In genomic region chr11:103356938-103357670, GRCm38 (mm10) we compare ENCODE assay signal across 24 mouse cellular contexts. TPM values are rescaled to one million over a fixed set of nuclear protein-coding genes. Genes with fewer than 3 reads are reported as not detected.
DNase-seq lines count a peak whose midpoint lies in the region; ATAC-seq and TF ChIP-seq lines count a peak whose summit lies in the region.
"Had no signal": no experiment of that assay in that cellular context is flagged by ENCODE, and none has a peak within 500 bp of the region (broad histone marks: within the 10 kb centered on the region; RNA-seq: fewer than 3 reads in every experiment).

No protein-coding gene starts in this region.

- no peak for ATAC-seq in megakaryocyte, adult 5-6 weeks (ENCODE audit: poor library complexity, severe bottlenecking)
- ATAC-seq in intestine, postnatal 0 days, result no peak
- ATAC-seq: forebrain, embryonic 15.5 days; inflammation-experienced regulatory T-cells, adult 6 months; lung, postnatal 0 days had no signal

- peak overlapping the region; percentile 82 for H3K27ac ChIP-seq in intestine, postnatal 0 days (ENCODE audit: low read depth, low read length)
- H3K27ac ChIP-seq in heart, embryonic 10.5 days, result no peak overlapping the region
- H3K27ac ChIP-seq: embryonic facial prominence, embryonic 15.5 days; forebrain, embryonic 15.5 days; hindbrain, embryonic 14.5 days; liver, embryonic 15.5 days; macrophage; neural tube, embryonic 15.5 days had no signal

- peaks cover 69% of the 10 kb centered on the region for H3K27me3 ChIP-seq in megakaryocyte, embryonic 14.5 days (replicated peaks)
- H3K27me3 ChIP-seq in intestine, postnatal 0 days (replicated peaks; ENCODE audit: control insufficient read depth, insufficient read depth, low read length), result peaks cover 2% of the 10 kb centered on the region; the same call in 1 of the 2 replicates
- H3K27me3 ChIP-seq in heart, embryonic 10.5 days (ENCODE audit: insufficient read depth, poor library complexity, severe bottlenecking), result peaks cover 66% of the 10 kb centered on the region

- no peak for TF ChIP-seq CTCF in intestine, postnatal 0 days (IDR thresholded peaks at IDR 0.05; ENCODE audit: low read depth)

- DNase-seq in heart, adult 11 months, result peak; percentile 91
- DNase-seq in heart, adult 18-20 months, result no peak
- no peak for DNase-seq in frontal cortex, postnatal 36 days (ENCODE audit: low spot score in 2 of 2)
- no peak for DNase-seq in heart, embryonic 10.5 days (ENCODE audit: low spot score)
- no peak for DNase-seq in embryo, embryonic 9.5 days (ENCODE audit: extremely low spot score)
- DNase-seq: adrenal gland, adult 2 months; cerebellum, adult 18-20 months; cerebellum, postnatal 14 days; gastrocnemius, postnatal 25 days; heart, postnatal 4 days; spleen, adult 18-20 months; thymus, postnatal 25 days had no signal

- no peak overlapping the region for H3K9ac ChIP-seq in intestine, postnatal 0 days (ENCODE audit: low read depth, low read length)
- H3K9ac ChIP-seq: embryonic facial prominence, embryonic 15.5 days; forebrain, embryonic 15.5 days; hindbrain, embryonic 14.5 days; liver, embryonic 15.5 days; neural tube, embryonic 15.5 days had no signal

- 54% methylated on average over 16 of the region's 16 CpGs for WGBS in intestine, postnatal 0 days
- WGBS in heart, embryonic 10.5 days, result 72% methylated on average over 16 of the region's 16 CpGs

- peaks cover 12% of the 10 kb centered on the region for H3K9me3 ChIP-seq in megakaryocyte, embryonic 14.5 days
- no peaks in the 10 kb centered on the region for H3K9me3 ChIP-seq in intestine, postnatal 0 days (ENCODE audit: control insufficient read depth)
- H3K9me3 ChIP-seq in heart, embryonic 10.5 days, result peaks cover 8% of the 10 kb centered on the region; the same call in 1 of the 2 replicates
- H3K9me3 ChIP-seq: embryonic facial prominence, embryonic 15.5 days; forebrain, embryonic 15.5 days; liver, embryonic 15.5 days; neural tube, embryonic 15.5 days had no signal

- H3K4me1 ChIP-seq in megakaryocyte, embryonic 14.5 days, result peaks cover 32% of the 10 kb centered on the region
- H3K4me1 ChIP-seq in intestine, postnatal 0 days (replicated peaks; ENCODE audit: control insufficient read depth, insufficient read depth, low read length), result peaks cover 19% of the 10 kb centered on the region; the same call in 1 of the 2 replicates
- peaks cover 47% of the 10 kb centered on the region for H3K4me1 ChIP-seq in heart, embryonic 10.5 days

- peak overlapping the region; percentile 28 for H3K4me3 ChIP-seq in megakaryocyte, embryonic 14.5 days (replicated peaks)
- H3K4me3 ChIP-seq in intestine, postnatal 0 days (ENCODE audit: low read depth, low read length), result no peak overlapping the region
- no peak overlapping the region for H3K4me3 ChIP-seq in heart, embryonic 10.5 days
- H3K4me3 ChIP-seq: embryonic facial prominence, embryonic 15.5 days; forebrain, embryonic 15.5 days; liver, embryonic 15.5 days; neural tube, embryonic 15.5 days had no signal

- H3K4me2 ChIP-seq in intestine, postnatal 0 days (replicated peaks; ENCODE audit: low read depth), result peak overlapping the region; percentile 60
- H3K4me2 ChIP-seq: embryonic facial prominence, embryonic 15.5 days; forebrain, embryonic 15.5 days; hindbrain, embryonic 14.5 days; midbrain, embryonic 11.5 days; neural tube, embryonic 15.5 days had no signal

- H3K36me3 ChIP-seq in megakaryocyte, embryonic 14.5 days (replicated peaks; ENCODE audit: low read length), result no peaks in the 10 kb centered on the region
- H3K36me3 ChIP-seq in intestine, postnatal 0 days (ENCODE audit: control insufficient read depth, insufficient read depth), result no peaks in the 10 kb centered on the region
- H3K36me3 ChIP-seq in heart, embryonic 10.5 days, result peaks cover 8% of the 10 kb centered on the region; the same call in 1 of the 2 replicates
- H3K36me3 ChIP-seq: embryonic facial prominence, embryonic 15.5 days; forebrain, embryonic 15.5 days; liver, embryonic 15.5 days; neural tube, embryonic 15.5 days had no signal

RNA-seq across cellular contexts. Expression of gene Arhgap27, which starts 6.4 kb away (rescaled TPM):
- total RNA-seq in heart, adult 18-20 months (2021), result 10 to 100 TPM; 15.3 to 20.3 TPM
- polyA plus RNA-seq in megakaryocyte, embryonic 14.5 days (2012; ENCODE audit: insufficient read depth, low replicate concordance), result 4.9 TPM in 1 of 2 replicates, not detected in the other
- total RNA-seq in megakaryocyte, adult 5-6 weeks (2015), result 20.1 and 20.5 TPM in 2 replicates
- total RNA-seq in megakaryocyte, adult 5-6 weeks (2017), result 20.1 and 21.9 TPM in 2 replicates
- 16.9 and 18.7 TPM in 2 replicates for polyA plus RNA-seq in intestine, postnatal 0 days (2015; fragmentation: Nextera tagmentation; extraction: Ambion mirVana)
- 5.7 and 6.0 TPM in 2 replicates for polyA plus RNA-seq in heart, embryonic 10.5 days (2016; fragmentation: Nextera tagmentation; extraction: Ambion mirVana)

RNA-seq across cellular contexts. Expression of gene Plekhm1, which starts 55.4 kb away (rescaled TPM):
- total RNA-seq in heart, adult 18-20 months (2021), result 10 to 100 TPM; 10.8 to 12.8 TPM
- polyA plus RNA-seq in megakaryocyte, embryonic 14.5 days (2012; ENCODE audit: insufficient read depth, low replicate concordance), result 8.1 and 12.1 TPM in 2 replicates
- 28.4 and 29.4 TPM in 2 replicates for total RNA-seq in megakaryocyte, adult 5-6 weeks (2015)
- 8.3 and 12.7 TPM in 2 replicates for total RNA-seq in megakaryocyte, adult 5-6 weeks (2017)
- polyA plus RNA-seq in intestine, postnatal 0 days (2015; fragmentation: Nextera tagmentation; extraction: Ambion mirVana), result 4.7 and 5.2 TPM in 2 replicates
- 6.7 and 6.9 TPM in 2 replicates for polyA plus RNA-seq in heart, embryonic 10.5 days (2016; fragmentation: Nextera tagmentation; extraction: Ambion mirVana)
